Mouse (Mus musculus) thymus, adult 2 months (tissue): ENCODE data around the gene St3gal5.

Source experiments
- CTCF ChIP-seq: fragments of 200-500 bp; IDR thresholded peaks from 2 replicates; pipeline ENCODE4 v1.5.1; 2012; ENCODE audit warnings: mild to moderate bottlenecking, control low read depth, low read length, moderate library complexity, borderline replicate concordance; ENCODE audit not compliant: control insufficient read depth, poor library complexity, insufficient read depth; ENCODE audit errors: extremely low read depth
- POLR2A ChIP-seq: fragments of 200-500 bp; IDR thresholded peaks from 2 replicates; pipeline ENCODE4 v1.6.1; 2012; ENCODE audit warnings: mild to moderate bottlenecking, low read length, control low read depth, moderate library complexity; ENCODE audit not compliant: control insufficient read depth, poor library complexity, insufficient read depth; ENCODE audit errors: extremely low read depth

DNA sequence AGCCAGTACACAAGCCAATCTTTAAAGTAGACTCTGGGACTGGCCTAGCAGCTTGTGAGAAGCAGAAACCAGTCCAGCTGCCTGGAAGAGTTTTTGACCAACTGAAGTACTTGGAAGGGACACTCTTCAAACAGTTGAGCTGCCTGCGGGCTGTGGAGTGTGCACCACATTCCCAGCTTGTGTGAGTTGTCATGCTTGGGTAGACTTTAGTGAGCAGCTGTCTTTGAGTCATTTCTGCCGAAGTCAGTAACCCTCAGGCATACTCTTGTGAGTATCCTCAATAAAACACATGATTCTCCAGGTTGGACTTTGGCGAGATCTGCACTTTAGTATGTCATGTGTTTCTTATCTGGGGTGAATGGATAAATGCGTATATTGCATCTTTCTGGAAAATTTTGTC lies 29.0 kb upstream of the St3gal5 start:
- TF ChIP-seq CTCF (no peak), POLR2A (no peak)
